Mouse (Mus musculus): Measurements from ENCODE around the gene Ccdc24.
A peak's percentile ranks its signal among the peaks of the same experiment; 100 is the strongest.

Ccdc24 gene

DNA sequence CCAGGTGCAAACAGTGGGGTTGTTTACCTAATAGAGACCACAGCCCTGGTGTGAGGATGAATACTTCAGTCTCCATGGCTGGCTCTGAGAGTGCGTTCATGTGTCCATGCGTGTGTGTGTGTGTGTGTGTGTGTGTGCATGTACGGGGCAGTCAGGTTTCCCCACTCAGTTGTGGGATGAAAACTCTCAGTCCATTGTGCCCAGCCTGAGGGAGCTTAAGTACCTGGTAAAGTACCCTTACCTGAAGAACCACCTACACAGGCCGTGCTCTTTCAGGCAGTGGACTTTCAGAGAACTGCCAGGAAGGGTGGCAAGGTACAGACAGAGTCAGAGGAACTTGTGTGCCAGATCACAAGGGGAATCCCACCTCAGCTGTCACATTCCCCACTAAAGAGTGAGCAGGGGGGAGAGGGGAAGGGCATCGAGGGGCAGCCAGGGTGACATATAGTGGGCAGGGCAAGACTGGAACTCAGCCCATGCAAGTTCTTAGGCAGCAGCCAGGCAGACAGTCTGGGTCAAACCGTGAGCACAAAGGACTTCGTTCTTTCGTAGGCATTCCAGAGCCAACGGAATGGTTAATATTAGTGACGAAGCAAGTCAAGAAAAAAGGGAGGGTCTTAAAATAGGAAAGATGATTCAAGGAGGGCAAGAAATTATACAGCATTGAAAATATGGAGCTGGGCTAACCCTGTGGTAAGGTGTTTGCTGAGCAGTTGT lies 20.0 kb downstream of the Ccdc24 start:
- DNase-seq (ENCODE audit: low read depth), result no peak

DNA sequence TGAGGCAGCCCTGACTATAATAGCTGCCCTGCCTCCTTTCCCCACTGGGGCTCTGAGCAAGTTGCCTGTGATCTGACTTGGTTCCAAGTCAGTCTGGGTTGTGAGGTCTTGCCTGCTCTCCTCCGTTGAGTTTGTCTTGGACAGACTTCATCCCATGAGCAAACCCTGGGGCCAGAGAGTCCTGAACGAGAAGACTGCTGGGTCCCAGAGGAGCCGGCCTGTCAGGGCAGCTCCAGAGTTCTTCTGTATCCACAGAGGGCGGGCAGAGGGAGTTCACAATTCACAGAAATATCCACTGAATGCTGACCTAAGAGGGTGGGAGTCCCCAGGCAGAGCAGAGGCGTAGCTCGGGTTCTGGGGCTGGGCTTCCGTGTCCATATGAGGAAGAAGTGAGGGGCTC lies 21.5 kb downstream of the Ccdc24 start:
- DNase-seq (ENCODE audit: low read depth), result no peak

DNA sequence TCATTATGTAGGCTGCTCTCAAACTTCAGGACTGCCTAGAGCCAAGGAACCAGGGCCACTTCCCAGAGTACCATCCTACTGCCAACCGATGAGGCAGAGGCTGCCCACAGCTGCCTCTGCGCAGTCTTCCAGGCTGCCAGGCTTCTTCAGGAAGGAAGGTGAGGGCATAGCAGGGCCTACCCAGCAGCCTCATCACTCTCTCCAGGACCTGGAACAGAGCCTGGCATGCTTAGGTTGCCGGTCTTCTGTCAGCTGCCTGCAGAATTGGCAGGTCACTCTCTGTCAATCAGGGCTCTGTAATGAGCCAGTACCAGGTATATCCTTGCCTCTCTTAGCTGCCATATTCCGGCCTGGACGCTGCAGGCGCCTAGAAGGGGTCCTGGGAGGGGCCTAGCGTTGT lies 22.2 kb downstream of the Ccdc24 start:
- no peak for DNase-seq (ENCODE audit: low read depth)

DNA sequence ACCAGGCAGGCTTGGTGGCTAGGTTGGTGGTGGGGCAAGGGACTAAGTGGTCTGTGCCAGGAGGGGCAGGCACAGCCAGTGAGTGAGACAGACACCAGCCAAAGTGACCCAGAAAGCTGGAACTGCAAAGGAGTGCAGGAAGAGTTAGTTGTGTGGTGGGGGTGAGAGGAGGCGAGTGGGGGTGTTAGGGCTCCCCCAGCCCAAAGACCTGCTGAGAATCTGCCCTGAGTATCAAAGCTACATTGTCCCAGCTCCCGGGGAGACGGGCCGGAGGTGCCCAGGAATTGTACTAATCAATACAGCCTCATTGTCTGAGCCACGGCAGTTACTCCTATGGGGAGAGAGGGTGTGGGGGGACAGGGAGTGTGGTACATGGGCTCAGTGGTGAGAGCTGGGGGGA lies 22.9 kb downstream of the Ccdc24 start:
- no peak for DNase-seq (ENCODE audit: low read depth)

DNA sequence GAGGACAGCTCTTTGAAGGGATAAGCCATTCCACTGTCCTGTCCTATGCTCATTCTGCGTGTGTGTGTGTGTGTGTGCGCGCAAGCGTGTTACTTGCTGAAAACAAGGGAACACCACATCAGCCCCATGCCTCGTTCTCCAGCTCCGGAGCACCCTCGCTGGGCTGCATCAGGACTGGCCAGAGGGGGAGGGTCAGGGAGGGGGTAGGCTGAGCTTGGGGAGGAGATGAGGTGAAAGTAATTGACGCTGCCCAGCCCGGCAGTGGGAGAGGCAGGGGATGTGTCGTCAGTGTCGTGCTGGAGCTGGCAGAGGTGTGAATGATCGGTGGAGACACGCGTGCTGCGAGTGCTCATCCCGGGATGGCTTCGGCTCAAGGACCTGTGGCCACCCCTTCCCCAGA lies 23.3 kb downstream of the Ccdc24 start:
- DNase-seq (ENCODE audit: low read depth), result no peak

DNA sequence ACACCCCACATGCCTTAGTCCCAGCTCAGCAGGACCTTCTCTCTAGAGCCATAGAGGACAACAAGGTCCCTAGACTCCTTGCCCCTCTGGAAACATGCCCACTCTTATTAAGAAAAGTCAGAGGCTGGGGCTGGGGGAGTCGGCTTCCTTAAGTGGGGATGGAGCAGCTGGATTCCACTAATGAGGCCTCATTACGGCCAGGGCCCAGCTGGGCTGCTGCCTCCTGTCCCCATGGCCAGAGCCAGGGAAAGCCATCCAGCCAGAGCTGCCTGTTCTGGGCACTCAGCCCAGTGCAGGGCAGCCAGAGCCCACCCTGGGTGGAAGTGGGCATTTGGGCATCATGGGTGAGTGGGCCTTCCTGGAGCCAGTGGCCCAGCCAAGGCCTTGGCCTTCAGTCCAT lies 25.3 kb downstream of the Ccdc24 start:
- DNase-seq (ENCODE audit: low read depth), result no peak

DNA sequence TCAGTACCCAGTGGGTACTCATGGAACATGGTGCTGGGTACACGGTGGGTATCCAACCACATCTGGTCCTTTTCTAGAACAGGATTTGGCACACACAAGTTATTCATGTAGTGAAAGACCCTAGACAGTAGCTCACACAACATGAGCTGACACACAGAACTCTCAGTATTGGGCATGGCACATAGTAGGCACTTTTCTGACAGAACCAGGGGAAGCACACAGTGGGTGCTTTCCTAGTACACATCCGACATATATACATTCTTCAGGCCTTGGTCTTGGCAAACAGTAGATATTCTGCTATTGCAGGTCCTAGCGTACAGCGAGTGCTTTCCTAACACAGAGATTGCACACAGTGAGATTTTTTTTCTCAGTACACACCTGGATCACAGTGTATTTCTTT lies 26.1 kb downstream of the Ccdc24 start:
- DNase-seq (ENCODE audit: low read depth), result no peak

DNA sequence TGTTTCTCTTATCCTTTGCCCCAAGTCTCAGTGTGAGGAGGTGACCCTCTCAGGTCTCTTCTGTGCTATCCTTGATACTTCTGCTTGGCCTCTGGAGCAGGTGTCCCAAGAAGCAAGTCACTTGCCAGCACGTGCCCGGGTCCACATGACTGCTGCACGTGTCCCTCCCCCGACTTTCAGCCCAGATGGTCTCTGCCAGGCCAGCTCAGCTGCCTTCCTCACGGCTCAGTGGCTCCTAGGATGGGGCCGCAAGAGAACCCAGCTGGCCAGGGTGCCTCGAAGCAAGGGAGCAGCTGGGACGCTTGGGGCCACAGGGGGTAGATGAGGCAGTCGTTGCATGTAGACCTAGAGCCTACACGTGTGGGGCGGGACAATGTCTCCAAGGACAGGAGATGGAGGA lies 27.0 kb downstream of the Ccdc24 start:
- no peak for DNase-seq (ENCODE audit: low read depth)

DNA sequence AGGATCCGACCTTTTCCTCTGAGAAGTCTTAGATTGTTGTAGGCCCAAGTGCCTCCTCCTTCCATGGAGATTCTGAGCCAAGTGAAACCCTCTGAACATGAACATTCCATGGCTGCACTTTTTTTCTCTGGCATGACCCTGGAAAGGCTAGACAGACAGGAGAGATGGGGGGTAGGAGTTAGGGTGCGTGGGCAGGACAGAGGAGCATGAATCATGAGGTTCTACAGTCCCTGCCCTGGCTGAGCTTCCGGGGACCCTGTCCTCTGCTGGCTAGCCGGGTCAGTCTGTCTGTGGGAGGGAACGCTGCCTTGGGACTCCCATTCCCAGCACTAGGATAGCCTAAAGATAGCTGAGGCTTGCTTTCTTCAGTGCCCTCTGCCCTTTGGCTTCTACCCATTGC lies 27.9 kb downstream of the Ccdc24 start:
- no peak for DNase-seq (ENCODE audit: low read depth)

DNA sequence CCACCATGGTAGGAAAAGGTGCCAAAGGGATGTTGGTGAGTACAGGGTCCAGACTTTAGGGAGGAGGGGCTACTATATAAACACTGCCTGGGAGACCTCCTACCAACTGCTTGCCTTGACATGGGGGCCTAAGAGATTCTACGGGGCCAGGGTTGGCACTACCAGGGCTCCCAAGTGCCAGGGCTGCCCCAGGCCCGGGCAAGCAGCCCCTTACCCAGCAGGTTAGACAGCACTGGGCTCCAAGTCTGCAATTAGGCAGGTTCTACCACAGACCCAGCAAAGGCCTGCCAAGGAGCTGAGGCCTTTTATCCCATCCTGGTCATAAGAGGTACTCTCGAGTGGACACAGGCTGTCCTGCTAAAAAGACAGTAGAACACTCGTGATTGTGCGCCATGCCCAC lies 29.3 kb downstream of the Ccdc24 start:
- DNase-seq (ENCODE audit: low read depth), result no peak

DNA sequence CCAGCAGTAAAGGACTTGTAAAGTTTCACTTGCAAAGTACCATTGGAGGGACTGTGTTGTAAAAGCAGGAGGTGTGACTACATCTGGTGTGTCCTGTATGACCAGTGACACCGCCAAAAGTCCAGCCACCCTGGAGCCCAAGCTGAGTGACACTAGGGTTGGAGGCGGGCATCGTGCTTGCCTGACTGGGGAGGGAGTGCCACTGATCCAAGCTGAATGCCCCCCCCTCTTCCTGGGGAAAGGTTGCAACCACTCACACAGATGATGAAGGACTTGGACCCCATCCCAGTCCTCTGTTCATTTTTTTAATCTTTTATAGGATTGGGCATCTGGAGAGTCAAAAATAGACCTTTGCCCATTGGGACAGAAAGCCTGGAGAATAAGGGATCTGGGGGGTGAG lies 30.8 kb downstream of the Ccdc24 start:
- no peak for DNase-seq (ENCODE audit: low read depth)

DNA sequence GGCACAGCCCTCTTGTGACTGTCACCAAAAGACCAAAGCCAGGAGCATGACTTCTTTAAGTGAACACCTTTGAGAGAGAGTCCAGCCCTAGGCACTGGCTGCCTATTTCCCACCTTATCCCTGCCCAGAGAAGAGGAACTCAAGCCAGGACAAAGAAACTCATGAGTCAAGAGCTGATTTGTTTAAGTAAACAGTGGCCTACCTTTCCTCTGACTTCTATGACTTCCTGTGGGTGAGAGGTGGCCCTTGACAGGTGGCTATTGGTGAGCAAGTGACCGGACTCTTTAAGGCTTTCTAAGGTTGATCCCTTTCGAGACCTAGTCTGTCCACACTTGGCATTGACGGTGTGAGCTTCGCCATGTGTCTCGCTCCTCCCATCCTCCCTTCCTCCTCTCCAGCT lies 31.5 kb downstream of the Ccdc24 start:
- DNase-seq (ENCODE audit: low read depth), result no peak

DNA sequence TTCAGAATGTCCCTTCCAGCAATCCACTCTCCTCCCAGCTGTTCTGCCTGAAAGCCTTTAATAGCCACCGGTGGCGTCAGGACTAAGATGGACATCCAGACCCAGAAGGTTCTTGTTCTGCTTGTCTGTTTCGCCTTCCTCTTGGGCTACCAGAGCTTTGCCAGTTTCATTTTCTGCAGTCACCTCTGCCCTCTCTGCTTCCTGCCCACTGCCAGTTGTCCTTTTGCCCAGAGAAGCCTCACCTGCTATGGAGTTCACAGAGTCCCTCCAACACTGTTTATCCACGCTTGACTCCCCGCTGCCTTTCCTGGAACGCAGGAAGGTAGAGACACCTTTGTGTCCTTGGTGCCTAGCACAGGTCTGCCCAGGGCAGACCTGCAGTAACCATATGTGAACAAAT lies 33.0 kb downstream of the Ccdc24 start:
- no peak for DNase-seq (ENCODE audit: low read depth)

DNA sequence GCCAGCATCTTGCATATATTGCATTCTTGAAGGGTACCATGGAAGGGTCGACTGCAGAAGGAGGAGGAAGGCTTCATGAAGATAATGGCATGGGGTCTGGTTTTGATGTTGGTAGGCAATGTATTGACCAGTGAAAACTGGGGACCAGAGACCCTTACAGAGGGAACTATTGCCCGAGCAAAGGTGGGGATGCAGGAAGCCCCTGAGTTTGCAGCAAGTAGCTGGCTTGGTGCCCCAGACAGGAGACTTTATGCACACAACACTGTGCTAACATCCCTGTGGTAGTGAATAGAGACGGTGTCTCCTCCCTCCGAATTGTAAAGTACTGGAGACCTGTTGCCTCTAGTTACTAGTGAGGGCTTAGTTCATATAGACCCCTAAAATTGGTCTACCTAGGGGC lies 35.1 kb downstream of the Ccdc24 start:
- no peak for DNase-seq (ENCODE audit: low read depth)

DNA sequence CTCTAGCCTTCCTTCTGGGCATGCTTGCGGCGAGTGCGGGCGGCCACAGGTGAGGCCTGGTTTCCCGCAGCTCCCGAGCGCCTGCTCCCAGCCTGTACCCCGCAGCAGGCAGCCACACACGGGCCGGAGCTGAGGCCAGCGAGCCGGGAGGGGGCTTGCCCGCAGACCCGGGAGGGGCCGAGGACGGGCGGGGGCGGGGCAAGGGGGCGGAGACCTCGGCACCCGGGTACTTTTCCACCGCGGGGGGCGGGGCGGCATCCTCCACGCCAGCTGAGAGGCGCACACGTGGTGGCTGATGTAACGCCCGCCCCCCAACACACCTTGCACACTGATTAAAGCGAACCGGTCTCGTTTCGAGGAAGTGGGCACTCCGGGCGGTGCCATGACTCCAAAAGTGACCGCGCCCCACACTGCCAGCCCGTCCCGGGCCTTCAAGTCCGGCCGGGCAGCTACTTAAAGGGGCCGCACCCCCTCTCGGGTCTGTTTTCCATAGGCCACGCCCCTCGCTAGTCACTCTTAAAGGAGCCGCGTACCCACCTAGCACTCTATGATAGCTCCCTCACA lies 36.1 kb downstream of the Ccdc24 start:
- DNase-seq (ENCODE audit: low read depth), result peak; percentile 72

DNA sequence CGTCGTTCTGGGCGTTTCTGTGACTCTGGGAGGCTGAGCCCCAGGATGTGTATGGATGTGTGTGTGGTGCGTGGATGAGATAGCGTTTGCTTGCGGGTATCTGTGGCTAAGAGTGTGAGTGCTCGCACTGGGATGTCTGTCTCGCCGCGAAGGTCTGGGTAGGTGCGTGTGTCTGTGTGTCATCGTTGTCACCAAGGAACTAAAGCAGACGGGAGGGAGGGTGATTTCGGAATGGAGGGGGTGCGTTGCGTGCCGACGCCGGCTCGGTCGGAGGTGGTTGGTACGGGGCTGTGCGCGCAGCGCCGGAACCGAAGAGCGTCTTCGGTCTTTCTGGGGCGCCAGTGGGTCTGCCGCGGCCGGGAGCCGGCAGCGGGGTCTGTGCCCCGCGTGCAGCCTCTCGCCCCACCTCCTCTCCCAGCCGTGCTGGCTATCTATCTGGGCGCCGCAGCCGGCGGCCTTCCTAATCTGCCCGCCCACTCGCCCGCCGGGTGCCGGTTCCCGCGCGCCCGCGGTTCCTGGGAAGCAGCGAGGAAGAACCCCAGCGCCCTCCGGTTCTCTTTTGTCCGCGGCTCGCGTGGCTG lies 36.7 kb downstream of the Ccdc24 start:
- DNase-seq (ENCODE audit: low read depth), result peak; percentile 33

DNA sequence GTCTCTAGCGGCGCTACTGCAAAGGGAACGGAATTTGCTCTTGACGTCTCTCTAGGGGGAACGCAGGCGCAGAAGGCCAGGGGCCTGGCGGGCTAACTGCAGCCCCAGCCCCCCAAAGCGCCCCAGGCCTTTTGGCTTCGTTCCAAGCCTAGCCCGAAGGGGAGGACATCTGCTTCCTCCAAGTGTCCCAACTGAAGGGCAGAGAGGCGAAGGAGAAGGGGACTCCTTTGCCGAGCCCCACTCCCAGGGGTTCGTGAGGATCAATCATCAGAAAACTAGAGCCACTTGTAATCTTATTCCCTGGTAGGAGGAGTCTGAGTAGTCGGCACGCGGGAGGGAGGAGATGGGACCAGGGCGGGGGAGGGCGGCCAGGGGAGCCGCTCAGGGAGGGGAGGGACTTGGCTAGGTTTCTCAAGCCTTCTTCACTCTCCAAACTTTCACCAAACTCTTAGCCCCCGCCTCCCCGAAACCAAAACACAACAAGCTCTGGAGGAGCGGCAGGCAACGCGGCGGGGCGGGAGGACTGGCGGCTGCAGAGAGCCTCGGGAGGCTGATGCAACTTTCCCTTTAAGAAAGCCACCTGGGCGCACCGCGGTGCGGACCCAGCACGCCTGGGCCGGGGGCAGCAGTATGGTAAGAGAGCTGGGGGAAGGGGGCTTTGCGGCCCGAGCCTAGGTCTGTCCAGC lies 37.4 kb downstream of the Ccdc24 start:
- DNase-seq (ENCODE audit: low read depth), result peak; percentile 42

DNA sequence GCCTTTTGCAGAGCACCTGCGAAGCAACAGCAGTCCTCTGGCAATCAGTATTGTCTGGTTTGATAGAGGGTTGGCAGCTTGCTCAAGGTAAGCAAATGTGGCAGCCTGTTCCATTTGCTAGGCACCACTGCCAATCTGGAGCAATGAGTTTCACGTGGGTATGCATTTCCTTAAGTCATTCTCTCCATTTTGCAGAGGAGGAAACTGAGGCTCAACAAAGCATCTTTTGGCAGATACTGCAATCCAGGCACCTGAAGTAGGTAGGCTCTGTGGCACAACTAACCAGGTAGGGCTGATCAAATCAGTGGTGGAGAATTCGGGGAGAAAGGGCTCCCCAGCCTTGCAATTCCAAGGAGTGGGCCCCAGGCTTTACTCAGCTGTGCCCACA lies 37.9 kb downstream of the Ccdc24 start, which contains the start of gene Slc6a9:
Gene Slc6a9, plus strand, starts transcription at position 50 of the 388 bp plus-strand sequence.
- no peak for DNase-seq (ENCODE audit: low read depth)

DNA sequence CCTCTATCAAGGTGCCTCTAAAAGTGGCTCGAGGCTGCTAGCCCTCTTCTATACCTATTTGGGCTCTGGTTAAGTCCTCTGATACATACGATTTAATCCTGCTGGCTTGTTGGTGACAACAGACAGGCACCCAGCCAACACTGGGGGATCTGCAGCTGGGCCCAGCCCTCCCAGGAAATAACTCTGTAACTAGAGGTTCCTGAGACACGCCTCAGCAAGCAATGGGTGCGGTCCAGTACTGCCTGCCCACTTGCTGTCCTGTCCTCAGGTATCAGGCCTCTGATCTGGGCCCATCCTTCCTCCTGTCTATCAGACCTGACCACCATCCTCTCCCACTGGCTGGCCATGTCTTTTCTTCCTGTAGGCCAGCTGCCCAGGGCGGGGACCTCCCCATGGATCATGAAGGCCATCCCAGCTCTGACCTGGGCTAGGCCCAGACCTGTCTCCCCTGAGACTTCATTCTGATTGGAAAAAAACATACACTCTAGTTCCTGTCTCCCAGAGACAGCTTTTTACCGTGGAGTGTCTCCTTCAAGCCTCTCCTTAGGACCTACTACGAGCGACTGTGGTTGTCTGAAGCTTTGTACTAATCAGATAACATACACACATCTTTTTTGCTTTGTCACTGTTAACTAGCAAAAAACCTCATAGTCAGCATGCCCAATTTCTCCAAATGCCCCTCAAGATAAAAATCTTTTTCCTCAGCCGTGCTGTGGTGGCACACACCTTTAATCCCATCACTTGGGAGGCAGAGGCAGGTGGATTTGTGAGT lies 40.3 kb downstream of the Ccdc24 start:
- no peak for DNase-seq (ENCODE audit: low read depth)

DNA sequence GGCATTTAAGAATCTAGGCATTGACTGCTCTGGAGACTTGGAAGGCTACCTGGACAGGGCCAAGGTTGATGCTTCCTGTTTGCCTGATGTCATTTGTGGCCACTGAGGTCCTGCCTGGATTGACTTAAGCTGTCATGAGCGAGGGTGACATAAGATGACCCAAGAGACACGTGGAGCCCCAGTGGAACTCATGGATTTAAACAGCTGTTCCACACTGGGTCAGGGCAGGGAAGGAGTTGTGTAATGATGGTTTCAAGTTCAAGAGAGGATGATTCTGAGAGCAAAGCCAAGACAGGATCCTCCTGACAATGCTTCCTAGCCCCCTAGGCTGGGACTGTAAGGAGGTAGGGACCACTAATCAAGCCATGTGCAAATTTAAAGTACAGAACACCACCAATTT lies 40.9 kb downstream of the Ccdc24 start:
- DNase-seq (ENCODE audit: low read depth), result no peak

DNA sequence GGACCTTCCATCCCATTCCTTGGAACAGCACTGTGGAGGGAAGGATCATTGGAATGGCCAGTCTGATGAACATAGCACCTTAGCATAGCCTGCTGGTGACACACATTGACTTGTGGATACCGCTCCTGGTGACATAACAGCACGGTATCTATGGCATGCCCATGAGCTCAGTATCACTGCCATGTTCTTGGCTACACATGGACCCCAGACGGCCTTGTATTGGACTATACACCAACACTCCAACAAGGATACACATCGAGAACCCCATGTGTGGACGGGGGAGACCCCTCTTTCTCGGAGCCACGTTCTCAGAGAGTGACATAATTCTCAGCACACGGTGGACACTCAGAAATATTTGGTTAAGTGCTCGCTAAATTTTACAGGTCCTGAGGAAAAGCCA lies 41.6 kb downstream of the Ccdc24 start:
- DNase-seq (ENCODE audit: low read depth), result no peak

DNA sequence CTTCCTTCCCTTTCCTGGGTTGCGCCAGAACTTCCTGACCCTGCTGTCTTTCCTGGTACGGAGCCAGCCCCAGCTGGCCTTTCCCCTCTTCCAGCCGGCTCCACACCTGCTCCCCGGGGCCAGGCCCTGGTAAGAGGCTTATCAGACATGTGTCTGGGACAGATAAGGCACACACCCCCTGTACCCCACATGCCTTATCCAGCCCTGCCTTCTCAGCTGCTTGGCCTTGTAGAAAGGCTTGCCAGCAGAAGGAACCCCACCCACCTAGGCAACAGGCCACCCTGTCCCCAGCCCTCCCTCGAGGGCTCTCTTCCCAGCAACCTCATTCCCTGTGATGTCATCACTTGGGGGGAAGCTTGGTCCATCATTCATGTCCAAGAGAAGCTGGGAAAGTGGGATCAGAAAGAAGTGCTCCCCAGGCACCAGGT lies 42.2 kb downstream of the Ccdc24 start:
- DNase-seq (ENCODE audit: low read depth), result no peak
